Mouse (Mus musculus) left cerebral cortex, postnatal 36 days (tissue): ENCODE data around the gene P2rx5. TPM values are rescaled to one million over a fixed set of nuclear protein-coding genes. Genes with fewer than 3 reads are reported as not detected.

ENCODE experiments used
- DNase-seq, 2 experiments: peaks; one replicate each; pipeline ENCODE4 v3.0.0; 2021 to 2022; ENCODE audit warnings: low spot score in 2 of 2, mixed read lengths in 1 of 2
- intact Hi-C: fragments of 180-260 bp; cut with DNase I; formaldehyde crosslinking; loops from one replicate; pipeline ENCODE4 v1.15.1; 2025
- total RNA-seq, 2 experiments: library from RNA; stranded (reverse); gene quantifications; 2 replicates each; pipeline ENCODE4 v1.2.3; 2021

The P2rx5 gene
- total RNA-seq, 2 experiments from 2014 or later = 0.54 to 0.72 TPM

DNA sequence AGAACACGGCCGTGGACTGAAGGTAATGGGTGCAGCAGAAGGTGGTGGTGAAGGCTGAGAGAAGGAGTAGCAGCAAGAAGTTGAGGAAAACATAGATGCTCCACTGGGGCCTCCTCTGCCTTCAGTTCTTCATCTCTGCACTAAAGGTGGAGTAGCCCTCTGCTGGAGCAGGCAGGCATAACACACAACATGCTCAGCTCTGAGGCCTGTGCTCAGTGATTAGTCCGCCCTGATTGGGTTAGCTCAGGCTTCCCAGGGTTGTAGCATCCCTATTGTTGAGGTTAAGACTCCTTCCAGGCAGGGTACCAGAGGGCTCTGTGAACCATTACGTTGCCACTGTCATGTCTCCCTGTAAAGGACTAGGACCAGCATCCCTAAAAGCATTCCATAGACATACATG is 9.0 kb downstream of the P2rx5 start:
- peak; percentile 36 to 42 for DNase-seq
- intact Hi-C loops = no loop called here

- intact Hi-C loops = no loop called here
- no peak for DNase-seq
These were observed 12.0 kb downstream of the P2rx5 start for GRCm38 (mm10) chr11:73172186-73172585.

DNA sequence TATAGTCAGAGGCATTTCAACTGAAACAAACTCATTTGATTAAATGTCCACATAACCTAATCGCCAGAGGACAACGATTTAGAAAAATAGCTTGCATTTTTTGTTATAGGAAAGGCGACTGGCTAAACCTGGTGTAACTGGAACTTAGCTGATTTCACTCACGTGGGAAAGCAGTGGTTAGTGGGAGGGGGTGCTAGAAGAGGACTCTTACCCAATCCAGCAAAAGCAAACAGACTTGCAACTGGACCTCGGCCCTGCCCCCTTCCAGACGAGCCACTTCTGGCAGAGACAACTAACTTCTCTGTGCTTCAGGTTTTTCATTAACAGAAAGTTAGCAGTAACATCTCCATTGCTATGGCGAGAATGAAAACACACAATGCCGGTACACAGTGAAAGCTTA is 15.4 kb downstream of the P2rx5 start:
- no peak for DNase-seq
- intact Hi-C loops = loop anchor here (1.0 kb wide), 1 partner anchor 1196 kb away; no protein-coding TSS in a partner anchor

DNA sequence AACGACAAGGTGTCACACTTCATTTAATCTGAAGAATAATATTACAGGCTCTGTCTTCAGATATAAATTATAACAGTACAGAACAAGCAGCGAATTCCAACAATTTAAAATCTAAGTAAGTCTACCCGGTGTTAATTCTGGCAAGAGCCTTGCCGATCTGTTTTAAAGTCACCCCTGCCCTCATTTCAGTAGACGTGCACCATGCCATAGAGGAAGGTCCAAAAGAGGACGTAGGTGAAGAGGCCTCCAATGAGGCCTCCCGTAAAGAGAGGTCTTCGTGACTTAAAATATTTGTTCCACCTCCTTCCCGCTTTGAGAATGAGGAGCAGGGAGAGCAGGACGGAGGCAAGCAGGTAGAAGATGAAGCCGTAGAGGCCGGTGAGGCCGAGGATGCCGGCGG is 16.0 kb downstream of the P2rx5 start:
- intact Hi-C loops = loop anchor here (1.0 kb wide), 1 partner anchor 1195 kb away; no protein-coding TSS in a partner anchor
- DNase-seq = no peak

DNA sequence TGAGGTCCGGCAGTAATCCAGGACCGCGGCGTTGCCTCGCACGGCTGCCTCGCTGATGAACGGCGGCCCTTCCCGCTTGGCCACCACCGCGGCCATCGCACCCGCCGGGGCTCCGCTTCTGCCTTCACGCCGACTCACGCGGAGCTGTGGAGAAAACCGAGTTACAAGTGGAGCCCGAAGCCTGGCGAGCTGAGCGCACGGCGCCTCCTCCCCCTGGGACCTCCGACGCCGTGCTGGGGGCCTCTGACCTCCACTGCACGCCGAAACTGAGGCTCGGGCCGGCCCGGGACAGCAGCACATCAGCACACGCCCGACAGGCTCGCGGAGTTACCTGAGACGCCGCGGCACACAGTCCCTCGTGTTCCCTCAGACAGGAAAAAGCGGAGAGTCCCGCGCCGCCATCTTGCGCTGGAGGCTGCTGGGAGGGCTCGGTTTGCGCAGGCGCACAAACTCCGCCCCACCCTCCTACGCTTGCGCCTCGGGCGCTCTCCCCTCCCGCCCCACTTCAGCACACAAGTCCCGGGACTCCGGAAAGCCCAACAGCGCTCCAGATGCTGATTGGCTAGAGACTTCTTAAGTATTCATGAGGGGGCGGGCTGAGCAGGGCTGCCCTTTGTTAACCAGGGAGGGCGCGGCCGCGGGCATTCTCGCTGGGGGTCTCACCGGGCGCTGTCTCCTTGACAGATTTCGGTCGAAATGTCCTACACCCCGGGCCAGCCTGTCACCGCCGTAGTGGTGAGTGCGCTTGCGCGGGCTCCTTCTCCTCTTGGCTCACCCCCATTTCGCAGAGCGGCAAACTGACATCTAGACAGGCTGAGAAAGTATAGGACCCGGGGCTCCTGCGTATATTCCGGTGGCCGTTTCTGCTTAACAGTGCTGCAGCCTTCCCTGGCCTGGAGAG is 16.6 kb downstream of the P2rx5 start, which contains the start of the genes Emc6 and Tax1bp3:
TSS of gene Emc6 (minus strand) at position 430 of the 901 bp plus-strand sequence.
TSS of gene Tax1bp3 (plus strand) at position 476 of the 901 bp plus-strand sequence.
- intact Hi-C loops = loop anchor here (1.0 kb wide), 2 partner anchors 22 to 1194 kb away; partner anchors contain the start of genes Ctns and Shpk

GRCm38 (mm10) chr11:73177509-73177875 is 17.3 kb downstream of the P2rx5 start:
- intact Hi-C loops = loop anchor here (1.0 kb wide), 1 partner anchor 22 kb away; the partner anchor contains the start of genes Ctns and Shpk

More for the DNA sequence above, 16.6 kb downstream of the P2rx5 start, which contains the start of the genes Emc6 and Tax1bp3:
- DNase-seq = peak; percentile 94 to 95

DNA sequence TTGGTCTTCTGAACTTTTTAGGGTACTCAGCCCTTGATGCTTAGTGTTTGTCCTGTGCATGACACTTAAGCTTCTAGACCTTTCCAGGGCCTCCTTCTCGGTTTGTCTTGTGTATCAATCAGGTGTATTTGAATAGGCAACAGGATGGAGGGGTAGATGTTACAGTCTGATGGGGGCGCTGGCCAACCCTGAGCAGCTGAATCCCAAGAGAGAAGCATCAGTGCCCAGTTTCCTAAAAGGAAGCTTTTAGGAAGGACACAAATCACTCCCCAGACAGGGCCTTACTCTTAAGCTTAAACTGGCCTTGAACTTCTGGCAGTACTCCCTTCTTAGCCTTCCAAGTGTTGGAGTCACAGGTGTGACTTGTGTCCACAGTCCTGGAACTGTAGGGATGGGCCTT is 17.7 kb downstream of the P2rx5 start:
- intact Hi-C loops = loop anchor here (1.0 kb wide), 1 partner anchor 21 kb away; the partner anchor contains the start of genes Ctns and Shpk
- DNase-seq = no peak

More at GRCm38 (mm10) chr11:73177509-73177875, 17.3 kb downstream of the P2rx5 start:
- peak in 1 of 2 experiments; percentile 34 for DNase-seq

DNA sequence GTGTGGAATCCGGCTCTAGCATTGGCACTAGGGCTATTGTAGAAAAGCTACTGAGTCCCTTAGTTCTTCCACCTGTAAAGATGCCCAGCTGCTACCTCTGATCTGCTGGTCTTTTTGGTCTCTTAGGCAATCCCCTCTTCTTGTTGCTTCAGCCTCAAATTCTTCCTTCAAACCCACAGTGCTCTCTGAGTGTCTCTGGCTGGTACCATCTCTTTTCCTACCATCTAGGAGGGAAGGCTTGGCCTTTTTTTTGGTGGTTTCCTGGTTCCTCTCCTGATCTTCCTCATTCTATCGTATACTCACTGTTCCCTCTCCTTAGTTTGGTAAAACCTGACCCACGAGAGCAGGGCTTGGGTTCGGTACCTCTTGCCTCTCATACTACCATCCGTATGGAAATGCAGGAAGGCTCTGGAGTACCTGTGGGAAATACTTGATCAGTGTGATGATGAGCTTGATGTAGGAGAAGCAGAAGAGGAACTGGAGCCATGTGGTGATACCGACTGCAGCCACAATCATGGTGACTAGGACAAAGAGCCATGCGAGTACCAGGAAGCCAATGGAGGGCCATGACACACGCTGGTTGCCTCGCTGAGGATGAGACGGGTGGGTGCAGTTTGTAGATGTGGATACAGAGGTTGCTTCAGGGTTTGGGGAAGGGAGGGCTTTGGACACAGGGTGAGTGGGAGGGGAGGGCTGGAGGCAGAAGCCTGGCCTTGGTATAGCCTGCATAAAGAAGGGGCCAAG is 25.8 kb downstream of the P2rx5 start:
- DNase-seq = no peak
- intact Hi-C loops = no loop called here

DNA sequence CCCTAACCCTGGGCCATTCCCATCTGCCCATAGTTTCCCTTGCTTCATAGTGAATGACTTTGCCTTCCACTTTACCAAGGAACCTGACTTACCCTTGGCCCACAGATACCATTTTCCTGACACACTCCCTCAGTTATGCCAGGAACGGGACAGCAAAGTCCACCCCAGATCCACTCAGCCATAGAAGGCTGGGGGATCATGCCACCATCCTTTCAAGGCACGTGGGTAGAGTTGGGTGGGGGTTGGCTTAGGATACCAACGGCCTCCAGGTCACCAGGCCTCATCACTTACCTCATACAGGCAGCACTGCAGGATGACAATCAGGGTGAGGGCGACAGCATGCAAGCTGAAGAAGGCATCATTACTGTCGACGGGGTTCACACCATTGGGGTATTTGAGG is 27.0 kb downstream of the P2rx5 start:
- intact Hi-C loops = no loop called here

DNA sequence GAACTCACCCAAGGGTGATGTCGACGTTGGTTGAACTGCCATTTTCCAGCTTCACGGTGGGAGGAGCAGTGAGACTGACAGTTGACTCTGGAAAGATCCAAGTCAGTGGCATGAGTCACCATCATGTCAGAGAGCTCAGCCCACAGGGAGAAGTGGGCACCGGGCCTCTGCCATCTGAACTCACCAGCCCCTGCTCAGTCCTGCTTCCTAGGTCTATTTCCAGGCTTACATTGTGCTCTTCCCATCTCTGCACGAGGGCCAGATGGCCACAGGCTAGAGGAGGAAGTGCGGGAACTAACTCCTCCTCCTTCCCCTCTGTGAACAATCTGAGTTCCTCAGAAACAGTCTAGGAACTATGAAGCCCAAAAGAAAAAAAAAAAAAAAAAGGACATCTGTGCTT is 32.8 kb downstream of the P2rx5 start:
- intact Hi-C loops = no loop called here
- DNase-seq = no peak

More for the DNA sequence above, 27.0 kb downstream of the P2rx5 start:
- DNase-seq = no peak

DNA sequence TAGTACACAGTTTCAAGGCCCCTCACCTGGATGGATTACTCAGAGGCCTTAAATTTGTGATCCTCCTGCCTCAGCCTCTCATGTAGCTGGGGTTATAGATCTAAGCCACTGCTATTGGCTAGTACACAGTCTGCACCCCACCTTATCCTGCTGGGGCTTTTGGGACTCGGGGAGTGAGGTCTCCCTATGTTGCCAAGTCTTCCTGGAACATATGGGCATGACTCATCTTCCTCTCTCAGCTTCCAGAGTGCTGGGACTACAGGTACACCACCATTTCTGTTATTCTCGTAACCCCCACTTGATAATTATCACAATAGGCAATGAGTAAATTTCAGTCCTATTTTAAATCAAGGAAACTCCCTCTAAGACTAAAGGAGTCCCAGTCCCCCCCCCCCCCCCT is 34.2 kb downstream of the P2rx5 start:
- intact Hi-C loops = no loop called here
- no peak for DNase-seq

DNA sequence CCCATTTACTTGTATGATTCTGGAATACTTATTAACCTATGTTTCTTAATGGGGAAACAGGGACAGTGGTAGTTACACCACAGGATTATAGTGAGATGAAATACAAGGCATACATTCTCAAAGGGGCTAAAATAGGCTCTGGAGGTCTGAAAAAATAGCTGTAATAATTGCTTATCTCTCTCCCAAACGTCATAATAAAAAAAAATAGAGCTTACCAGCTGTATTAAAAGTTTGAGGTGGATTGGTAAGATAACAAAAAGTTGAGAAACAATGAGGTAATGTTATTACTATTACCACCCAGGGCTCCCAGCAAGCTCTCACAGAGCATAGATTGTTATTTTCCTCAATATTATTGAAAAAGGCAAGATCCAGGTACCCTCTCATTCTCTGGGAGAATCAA is 38.0 kb downstream of the P2rx5 start:
- no peak for DNase-seq
- intact Hi-C loops = no loop called here

- intact Hi-C loops = loop anchor here (1.0 kb wide), 1 partner anchor 21 kb away; the partner anchor contains the start of genes Emc6 and Tax1bp3
- peak in 1 of 2 experiments; percentile 87 for DNase-seq
These were observed 38.5 kb downstream of the P2rx5 start, which contains the start of gene Ctns for GRCm38 (mm10) chr11:73198603-73199229. Gene Ctns, minus strand, starts transcription at chr11:73199042.

DNA sequence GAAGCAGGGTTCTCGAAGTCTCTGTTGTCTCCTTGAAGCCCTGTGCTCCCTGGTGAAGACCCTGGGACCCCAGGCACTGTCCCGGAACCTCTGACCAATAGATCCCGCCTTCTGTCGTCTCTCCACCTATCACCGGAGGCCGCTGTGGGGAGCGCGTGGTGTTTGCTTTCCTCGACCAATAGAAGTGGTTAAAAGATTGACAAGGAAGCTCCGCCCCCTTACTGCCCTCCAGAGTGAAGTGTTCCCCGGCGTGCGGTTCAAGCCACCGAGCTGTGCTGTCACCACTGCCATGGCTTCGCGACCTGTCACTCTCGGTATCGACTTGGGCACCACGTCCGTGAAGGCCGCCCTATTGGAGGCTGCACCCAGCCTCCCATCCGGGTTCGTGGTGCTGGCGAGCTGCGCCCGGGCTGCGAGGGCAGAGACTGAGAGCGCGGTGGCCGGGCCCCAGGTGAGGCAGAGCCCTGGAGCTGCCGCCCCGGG is 39.0 kb downstream of the P2rx5 start, which contains the start of gene Shpk:
TSS of gene Shpk (plus strand) at position 231 of the 483 bp plus-strand sequence.
- peak; percentile 95 to 96 for DNase-seq
- intact Hi-C loops = loop anchor here (1.0 kb wide), 1 partner anchor 22 kb away; the partner anchor contains the start of genes Emc6 and Tax1bp3

DNA sequence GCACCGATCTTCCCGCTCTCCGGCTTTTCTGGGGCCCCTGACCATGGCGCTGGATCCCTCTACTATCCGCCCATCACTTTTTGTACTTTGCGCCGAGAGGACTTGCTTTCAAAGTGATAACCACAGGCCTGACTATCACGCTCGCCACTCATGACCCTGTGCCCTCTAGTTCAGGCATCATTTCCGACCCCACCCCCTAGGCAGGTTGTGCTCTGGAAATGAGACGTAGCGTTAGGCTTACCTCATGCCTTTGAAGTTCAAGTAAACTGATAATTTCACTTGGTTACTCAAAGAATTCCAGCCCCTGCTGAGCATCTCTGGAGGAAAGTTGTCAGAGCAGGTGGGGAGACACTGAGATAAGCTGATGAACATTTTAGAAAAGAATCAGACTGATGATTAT is 39.7 kb downstream of the P2rx5 start:
- no peak for DNase-seq
- intact Hi-C loops = loop anchor here (1.0 kb wide), 1 partner anchor 23 kb away; the partner anchor contains the start of genes Emc6 and Tax1bp3

DNA sequence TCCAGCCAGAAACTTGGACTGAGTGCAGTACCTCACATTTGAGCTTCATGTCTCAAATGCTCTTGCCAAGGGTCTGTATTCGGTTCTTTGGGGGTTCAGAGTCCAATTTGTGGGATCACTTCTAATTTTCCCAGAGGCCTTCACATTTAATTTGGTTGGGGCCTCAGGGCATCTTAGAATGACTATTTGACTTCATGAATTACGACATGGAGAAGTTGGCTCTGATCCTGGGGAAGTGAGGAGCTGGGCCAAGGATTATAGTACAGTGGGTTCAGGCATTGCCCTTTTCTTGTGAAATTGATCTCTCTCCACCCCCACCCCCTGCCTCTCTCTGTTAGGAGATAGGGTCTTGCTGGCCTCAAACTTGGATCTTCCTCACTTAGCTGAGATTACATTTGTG is 40.8 kb downstream of the P2rx5 start:
- no peak for DNase-seq
- intact Hi-C loops = no loop called here

- intact Hi-C loops = no loop called here
- no peak for DNase-seq
These were observed 41.4 kb downstream of the P2rx5 start for GRCm38 (mm10) chr11:73201597-73201996.

- intact Hi-C loops = no loop called here
- no peak for DNase-seq
These were observed 43.7 kb downstream of the P2rx5 start for GRCm38 (mm10) chr11:73203895-73204294.

GRCm38 (mm10) chr11:73205194-73205593 is 45.0 kb downstream of the P2rx5 start:
- no peak for DNase-seq
- intact Hi-C loops = no loop called here
